Mouse (Mus musculus) midbrain, embryonic 14.5 days (tissue): ENCODE measurements around the gene Ntsr1. TPM values are rescaled to one million over a fixed set of nuclear protein-coding genes. Genes with fewer than 3 reads are reported as not detected.
A peak's percentile ranks its signal among the peaks of the same experiment; 100 is the strongest.

Experiments
- ATAC-seq: fragments of 200-750 bp; cut with Nextera tagmentation; 2 replicates; pipeline ENCODE4 v1.8.0; 2017; ENCODE audit warnings: moderate number of reproducible peaks, moderate library complexity; ENCODE audit not compliant: low FRiP score, low TSS enrichment
- DNase-seq: peaks from one replicate; pipeline ENCODE4 v3.0.0-alpha.2; 2015
- H3K27ac ChIP-seq: fragments of 300-500 bp; sonication (generic); replicated peaks from 2 replicates; pipeline ENCODE4 v1.5.1; 2014; ENCODE audit warnings: mild to moderate bottlenecking, low read depth, low read length, moderate library complexity
- H3K27me3 ChIP-seq: fragments of 300-500 bp; sonication (generic); 2 replicates; pipeline ENCODE4 v1.6.1; 2014; ENCODE audit warnings: low read length, control low read depth, mixed read lengths; ENCODE audit not compliant: control insufficient read depth, insufficient read depth
- H3K36me3 ChIP-seq: fragments of 300-500 bp; sonication (generic); 2 replicates; pipeline ENCODE4 v1.6.1; 2014; ENCODE audit warnings: low read length, control low read depth; ENCODE audit not compliant: control insufficient read depth, insufficient read depth
- H3K4me1 ChIP-seq: fragments of 300-500 bp; sonication (generic); 2 replicates; pipeline ENCODE4 v1.6.1; 2014; ENCODE audit warnings: mild to moderate bottlenecking, antibody characterized with exemption, low read length, control low read depth; ENCODE audit not compliant: control insufficient read depth, insufficient read depth
- H3K4me2 ChIP-seq: fragments of 300-500 bp; sonication (generic); 2 replicates; pipeline ENCODE4 v1.6.1; 2014; ENCODE audit warnings: mild to moderate bottlenecking, low read length, moderate library complexity
- H3K4me3 ChIP-seq: fragments of 300-500 bp; sonication (generic); replicated peaks from 2 replicates; pipeline ENCODE4 v1.5.1; 2014; ENCODE audit warnings: low read depth, low read length
- H3K9ac ChIP-seq: fragments of 300-500 bp; sonication (generic); replicated peaks from 2 replicates; pipeline ENCODE4 v1.6.1; 2014; ENCODE audit warnings: mild to moderate bottlenecking, low read length, moderate library complexity
- H3K9me3 ChIP-seq: fragments of 300-500 bp; sonication (generic); 2 replicates; pipeline ENCODE4 v1.6.1; 2016; ENCODE audit warnings: low read length, control low read depth, mixed read lengths; ENCODE audit not compliant: control insufficient read depth
- WGBS: fragments of 180-500 bp; shearing (Covaris S2); extraction: QIAGEN DNeasy Blood & Tissue Kit; methylation state at CpG from one replicate; pipeline ENCODE4 v1.1.7; 2014; 5-methylcytosine and 5-hydroxymethylcytosine counted together
- polyA plus RNA-seq: library from polyadenylated mRNA; unstranded; fragments of >200 nt; fragmentation: Nextera tagmentation; extraction: Ambion mirVana; gene quantifications from 2 replicates; pipeline ENCODE4 v1.2.1, GENCODE M21; 2014

The Ntsr1 gene
- polyA plus RNA-seq, 1 experiment from 2014 or later: 0.89 TPM

DNA sequence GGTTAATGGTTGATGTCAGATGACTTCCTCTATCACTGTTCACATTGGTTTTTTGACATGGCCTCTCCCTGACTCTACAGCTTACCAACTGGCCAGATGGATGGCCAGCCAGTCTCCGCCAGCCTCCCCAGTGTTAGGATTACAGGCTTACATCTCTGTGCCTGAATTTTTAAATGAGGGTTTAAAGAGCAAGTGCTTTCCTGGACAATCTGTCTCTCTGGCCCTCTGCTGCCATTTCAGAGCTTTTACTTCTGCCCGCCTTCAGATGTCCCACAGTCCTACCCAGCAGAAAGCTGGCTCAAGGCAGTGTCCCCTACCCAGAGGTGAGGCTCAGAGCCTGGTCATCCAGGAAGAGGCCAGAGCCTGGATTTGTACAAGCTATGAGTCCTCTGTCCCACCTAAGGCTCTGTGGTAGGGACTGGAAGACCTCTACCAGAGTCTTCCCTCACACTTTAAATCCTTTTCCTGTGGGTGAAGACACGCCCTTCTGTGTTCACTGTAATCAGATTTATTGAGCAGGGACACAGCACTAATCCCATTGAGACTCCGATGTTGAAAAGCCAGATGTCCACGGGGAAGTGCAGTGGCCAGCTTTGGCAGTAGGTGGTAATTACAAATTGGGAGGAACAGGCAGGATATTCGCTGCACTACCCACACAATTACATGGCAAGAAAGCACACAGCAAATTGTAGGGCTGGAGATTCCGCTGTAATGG, 32.1 kb downstream of the Ntsr1 start:
- H3K27ac ChIP-seq: peak overlapping the region; percentile 33; the same call in 1 of the 2 replicates
- H3K4me2 ChIP-seq: no peak overlapping the region
- no peaks in the 10 kb centered on the region for H3K36me3 ChIP-seq
- no peaks in the 10 kb centered on the region for H3K27me3 ChIP-seq
- no peak overlapping the region for H3K9ac ChIP-seq
- H3K9me3 ChIP-seq: no peaks in the 10 kb centered on the region
- H3K4me1 ChIP-seq: peaks cover 31% of the 10 kb centered on the region
- DNase-seq (no peak), ATAC-seq (no peak)
- H3K4me3 ChIP-seq: no peak overlapping the region
- 39% methylated on average over 7 of the region's 7 CpGs for WGBS

DNA sequence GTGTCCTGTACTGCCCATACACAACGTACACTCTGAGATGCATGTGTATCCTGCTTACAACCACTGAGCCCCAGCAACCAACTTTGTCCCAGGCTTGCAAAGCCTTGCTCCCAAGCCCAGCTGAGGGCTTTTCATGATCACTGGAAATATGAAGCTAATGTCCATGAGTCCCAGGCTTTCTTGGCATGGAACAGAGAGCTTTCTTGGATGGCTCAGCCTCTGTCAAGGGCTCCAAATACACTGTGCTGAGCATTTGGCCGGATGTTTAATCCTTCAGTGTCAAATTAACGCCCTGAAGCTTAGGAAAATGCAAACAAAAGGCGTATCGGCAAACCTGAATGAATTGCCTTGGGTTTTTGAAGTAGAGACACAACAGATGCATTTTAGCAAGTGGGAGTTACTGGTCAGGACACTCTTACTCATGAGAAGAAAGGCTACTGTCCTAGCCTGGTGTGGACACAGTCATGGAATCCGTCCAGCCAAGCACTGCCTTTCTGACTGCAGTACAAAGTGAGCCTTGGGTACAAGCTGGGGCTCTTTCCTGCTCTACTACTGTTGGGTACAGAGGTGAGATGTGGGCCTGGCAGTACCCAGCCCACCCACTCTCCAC, 32.7 kb downstream of the Ntsr1 start:
- Histone ChIP-seq H3K36me3 (no peaks in the 10 kb centered on the region), H3K27me3 (no peaks in the 10 kb centered on the region), H3K4me1 (peaks cover 29% of the 10 kb centered on the region), H3K9me3 (no peaks in the 10 kb centered on the region), H3K9ac (no peak overlapping the region), H3K4me2 (no peak overlapping the region), H3K4me3 (no peak overlapping the region), H3K27ac (peak overlapping the region; percentile 33; the same call in 1 of the 2 replicates)
- DNase-seq (peak; percentile 24), ATAC-seq (no peak)
- 31% methylated on average over 6 of the region's 6 CpGs for WGBS

DNA sequence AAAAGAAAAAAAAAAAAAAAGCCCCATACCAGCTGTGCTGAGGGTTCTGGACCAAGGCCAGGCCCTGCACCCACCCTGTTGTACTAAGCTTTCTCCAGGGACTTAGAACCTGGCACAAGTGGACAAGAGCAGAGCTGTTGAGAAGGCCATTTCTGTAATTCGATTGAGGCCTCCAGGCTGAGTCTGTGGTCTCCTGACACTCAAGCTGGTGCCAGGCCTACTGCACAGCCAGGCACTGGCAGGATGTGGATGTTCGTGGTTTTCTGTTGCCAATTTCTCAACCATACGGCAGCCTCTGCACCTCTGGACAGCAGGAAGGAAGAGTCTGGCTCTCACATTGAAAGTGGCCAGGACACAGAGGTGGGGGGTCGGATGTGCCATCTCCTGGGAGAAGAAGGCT, 33.5 kb downstream of the Ntsr1 start:
- no peaks in the 10 kb centered on the region for H3K36me3 ChIP-seq
- H3K27me3 ChIP-seq: no peaks in the 10 kb centered on the region
- 85% methylated on average over 4 of the region's 4 CpGs for whole genome bisulfite sequencing
- peaks cover 22% of the 10 kb centered on the region for H3K4me1 ChIP-seq
- no peaks in the 10 kb centered on the region for H3K9me3 ChIP-seq
- H3K27ac ChIP-seq: no peak overlapping the region
- H3K4me2 ChIP-seq: no peak overlapping the region
- no peak overlapping the region for H3K9ac ChIP-seq
- H3K4me3 ChIP-seq: no peak overlapping the region
- ATAC-seq: no peak
- DNase-seq: no peak

DNA sequence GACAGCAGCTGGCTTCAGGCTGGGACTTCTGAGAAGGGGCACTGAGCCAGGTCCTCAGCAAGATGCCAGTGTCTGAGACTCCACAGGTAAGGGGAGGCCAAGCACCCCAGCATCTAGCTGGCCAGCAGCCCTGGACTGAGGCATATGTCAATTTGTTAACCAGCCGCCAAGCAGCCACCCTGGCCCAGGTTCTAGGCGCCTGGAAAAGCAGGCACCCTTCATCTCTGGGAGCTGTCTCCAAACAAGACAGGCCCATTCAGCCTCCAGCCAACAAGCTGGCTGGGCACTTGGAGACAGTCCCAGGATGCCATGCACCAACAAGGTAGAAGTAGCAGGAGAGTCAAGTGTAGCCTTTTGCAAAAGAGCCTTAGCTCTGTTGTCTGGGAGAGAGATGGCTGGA, 43.9 kb downstream of the Ntsr1 start:
- DNase-seq (no peak), ATAC-seq (no peak)
- H3K4me2 ChIP-seq: no peak overlapping the region
- no peak overlapping the region for H3K9ac ChIP-seq
- H3K4me3 ChIP-seq: no peak overlapping the region
- H3K27ac ChIP-seq: no peak overlapping the region
- no peaks in the 10 kb centered on the region for H3K9me3 ChIP-seq
- no peaks in the 10 kb centered on the region for H3K36me3 ChIP-seq
- WGBS: 84% methylated on average over 2 of the region's 2 CpGs
- H3K4me1 ChIP-seq: peaks cover 7% of the 10 kb centered on the region
- no peaks in the 10 kb centered on the region for H3K27me3 ChIP-seq

DNA sequence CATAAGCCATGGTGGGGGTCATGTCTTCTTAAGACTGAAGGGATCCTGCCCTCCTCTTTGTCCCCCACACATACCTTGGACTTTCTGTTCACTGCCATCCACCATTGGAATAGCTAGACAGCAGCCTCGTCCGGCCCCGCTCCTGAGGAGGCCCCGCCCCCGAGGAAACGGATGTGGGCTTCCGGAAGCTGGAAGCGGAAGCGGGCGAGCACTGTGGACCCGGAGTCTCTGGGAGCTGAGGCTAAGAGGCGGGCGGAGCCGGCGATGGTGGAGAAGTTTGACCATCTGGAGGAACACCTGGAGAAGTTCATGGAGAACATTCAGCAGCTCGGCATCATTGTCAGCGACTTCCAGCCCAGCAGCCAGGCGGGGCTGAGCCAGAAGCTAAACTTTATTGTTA, 45.3 kb downstream of the Ntsr1 start:
- DNase-seq (no peak), ATAC-seq (no peak)
- Histone ChIP-seq H3K4me2 (no peak overlapping the region), H3K27ac (no peak overlapping the region), H3K36me3 (no peaks in the 10 kb centered on the region), H3K27me3 (no peaks in the 10 kb centered on the region), H3K9me3 (no peaks in the 10 kb centered on the region), H3K9ac (no peak overlapping the region), H3K4me3 (no peak overlapping the region), H3K4me1 (peaks cover 7% of the 10 kb centered on the region)
- 85% methylated on average over 18 of the region's 18 CpGs for WGBS

DNA sequence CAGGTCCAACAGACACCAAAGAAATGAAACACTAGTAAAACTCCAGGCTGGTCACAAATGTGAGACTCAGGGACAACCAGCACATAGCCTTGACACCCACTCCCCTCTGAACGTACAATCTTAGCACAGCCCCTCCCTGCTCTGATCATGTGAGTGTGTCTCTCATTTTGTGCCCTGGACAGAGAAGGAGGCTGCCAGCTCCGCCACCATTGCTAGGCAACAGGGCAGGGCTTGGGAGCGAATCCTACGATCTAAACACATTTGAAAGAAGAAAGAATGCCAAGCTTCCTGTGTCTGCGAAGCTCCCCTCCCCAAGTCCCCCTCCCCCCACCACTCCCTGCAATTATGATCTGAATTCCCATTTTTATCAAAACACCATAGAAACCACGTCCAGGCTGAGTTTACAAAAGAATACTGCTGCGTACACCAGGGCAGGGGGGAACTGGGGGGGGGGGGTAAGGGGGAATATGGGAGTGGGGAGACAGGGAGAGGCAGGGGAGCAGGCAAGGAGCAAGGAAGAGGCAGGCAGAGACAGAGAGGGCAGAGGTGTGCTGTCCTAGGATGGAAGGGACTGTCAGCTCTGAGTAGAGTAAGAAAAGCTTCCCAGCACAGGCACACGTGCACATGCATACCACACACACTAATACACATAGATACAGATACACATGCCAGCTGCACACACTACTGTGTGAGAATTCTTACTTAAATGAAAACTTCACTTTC, 47.8 kb downstream of the Ntsr1 start:
- Histone ChIP-seq H3K4me2 (peak overlapping the region; percentile 42), H3K9ac (no peak overlapping the region; the same call in 1 of the 2 replicates), H3K4me3 (no peak overlapping the region), H3K27me3 (no peaks in the 10 kb centered on the region), H3K9me3 (no peaks in the 10 kb centered on the region), H3K27ac (0 out of 2 replicates have a peak overlapping the region, but pooled peaks have one; percentile 21), H3K4me1 (peaks cover 7% of the 10 kb centered on the region), H3K36me3 (no peaks in the 10 kb centered on the region)
- ATAC-seq (peak; percentile 78), DNase-seq (peak; percentile 79)
- 3% methylated on average over 8 of the region's 8 CpGs for WGBS

DNA sequence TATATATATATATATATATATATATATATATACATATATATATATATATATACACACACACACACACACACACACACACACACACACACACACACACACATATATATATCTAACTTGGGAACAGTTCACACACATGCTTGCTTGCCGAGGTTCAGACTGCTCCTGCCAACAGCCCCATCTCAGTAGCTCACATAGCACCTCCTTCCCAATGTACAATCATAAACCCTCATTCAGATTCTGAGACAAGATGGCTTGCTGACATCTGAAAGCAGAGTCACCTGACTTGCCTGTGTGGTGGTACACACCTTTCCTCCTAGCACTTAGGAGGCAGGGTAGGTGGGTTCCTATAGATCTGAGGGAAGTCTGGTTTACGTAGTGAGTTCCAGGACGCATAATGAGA, 52.6 kb downstream of the Ntsr1 start:
- Histone ChIP-seq H3K4me3 (no peak overlapping the region), H3K27me3 (no peaks in the 10 kb centered on the region), H3K27ac (no peak overlapping the region), H3K9me3 (no peaks in the 10 kb centered on the region), H3K4me1 (peaks cover 7% of the 10 kb centered on the region), H3K4me2 (no peak overlapping the region), H3K9ac (no peak overlapping the region), H3K36me3 (no peaks in the 10 kb centered on the region)
- 86% methylated on average over 3 of the region's 3 CpGs for whole genome bisulfite sequencing
- ATAC-seq (no peak), DNase-seq (no peak)

DNA sequence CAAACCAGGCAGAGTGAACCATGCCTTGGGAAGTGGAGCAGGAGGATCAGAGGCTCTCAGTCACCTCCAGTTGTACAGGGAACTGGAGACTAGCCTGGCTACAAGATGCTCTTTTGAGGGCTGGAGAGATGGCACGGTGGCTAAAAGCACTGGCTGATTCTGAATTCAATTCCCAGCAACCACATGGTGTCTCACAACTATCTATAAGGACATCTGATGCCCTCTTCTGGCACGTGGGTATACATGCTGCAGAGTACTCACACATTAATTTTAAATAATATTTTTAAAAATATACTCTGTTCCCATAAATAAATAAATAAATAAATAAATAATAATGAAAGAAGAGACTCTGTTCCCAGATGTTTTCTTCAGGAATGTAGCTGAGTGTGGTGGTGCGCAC, 55.4 kb downstream of the Ntsr1 start:
- DNase-seq (peak; percentile 43), ATAC-seq (no peak)
- Histone ChIP-seq H3K36me3 (no peaks in the 10 kb centered on the region), H3K4me1 (no peaks in the 10 kb centered on the region), H3K9me3 (no peaks in the 10 kb centered on the region), H3K27ac (no peak overlapping the region), H3K4me2 (no peak overlapping the region), H3K9ac (no peak overlapping the region), H3K27me3 (no peaks in the 10 kb centered on the region), H3K4me3 (no peak overlapping the region)
- whole genome bisulfite sequencing: 42% methylated on average over 3 of the region's 3 CpGs
